Mouse (Mus musculus) erythroid progenitor cell, adult 5-6 weeks (primary cell): ENCODE data around the gene Eno4. TPM values are rescaled to one million over a fixed set of nuclear protein-coding genes. Genes with fewer than 3 reads are reported as not detected.
"Not testable (repeated sequence)": the region's sequence is repeated elsewhere in the genome, so short reads cannot be mapped to it uniquely, and the experiment has no call there.

ENCODE experiments used
- ATAC-seq: replicated peaks from 2 replicates; pipeline ENCODE4 v1.8.0; 2016; ENCODE audit warnings: moderate number of reproducible peaks, mild to moderate bottlenecking, moderate TSS enrichment, inconsistent platforms; ENCODE audit not compliant: poor library complexity, low FRiP score, severe bottlenecking
- total RNA-seq, 2 experiments: library from RNA; stranded (forward) in 1 of 2; stranded (reverse) in 1 of 2; fragments of 150-400 nt in 1 of 2; fragments of 186-747, 209-891 nt in 1 of 2; gene quantifications; 2 replicates each; pipeline versions ENCODE4 v1.2.3 to v1.2.4; 2015 to 2017; ENCODE audit warnings: low replicate concordance in 2 of 2

Eno4 gene
- not detected in 2 replicates for total RNA-seq (2015; ENCODE audit: low replicate concordance)
- total RNA-seq (2017; ENCODE audit: low replicate concordance) = not detected in 2 replicates

DNA sequence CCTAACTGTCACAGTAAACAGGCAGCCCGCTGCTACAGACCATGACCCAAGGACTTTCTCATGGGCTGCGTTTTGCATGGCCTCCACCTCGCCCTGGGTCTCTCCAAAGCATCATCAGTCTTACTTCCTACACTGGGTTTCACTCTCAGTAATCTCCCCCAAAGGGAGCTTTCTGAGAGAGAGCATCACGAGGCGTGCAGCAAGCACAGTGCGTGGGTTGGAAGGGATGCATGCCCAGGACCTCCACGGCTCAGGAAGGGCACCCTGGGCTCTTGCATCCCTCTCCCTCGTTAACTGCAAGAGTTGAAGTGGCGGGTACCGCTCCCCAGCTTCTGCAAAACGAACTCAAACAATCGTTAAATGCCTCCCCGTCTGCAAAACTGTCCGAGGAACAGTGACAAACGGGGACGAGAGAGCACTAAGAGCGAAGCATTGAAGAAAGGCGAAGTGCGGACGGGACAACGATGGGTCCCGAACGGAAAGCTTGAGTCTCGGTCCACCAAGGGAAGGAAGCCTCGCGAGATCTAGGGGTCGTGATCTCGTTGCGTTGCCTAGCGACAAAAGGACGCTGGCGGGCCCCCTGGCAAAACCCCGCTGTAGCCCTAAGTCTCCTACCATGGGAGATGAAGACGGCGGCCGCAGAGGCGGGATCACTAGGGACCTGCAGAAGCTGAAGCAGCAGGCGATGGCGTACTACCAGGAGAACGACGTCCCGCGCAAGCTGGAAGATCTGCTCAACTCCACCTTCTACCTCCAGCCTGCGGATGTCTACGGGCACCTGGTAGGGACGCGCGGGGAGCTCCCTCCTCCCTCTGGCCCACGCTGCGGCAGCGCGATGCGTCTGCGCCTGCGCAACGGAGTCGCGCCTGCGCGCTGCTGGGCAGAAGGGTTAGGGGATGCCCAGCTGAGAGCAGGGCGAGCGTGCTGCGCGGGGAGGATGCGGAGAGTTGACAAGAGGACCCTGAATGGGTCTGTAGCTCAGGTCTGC lies at the start of gene Eno4, which contains the start of gene Hspa12a:
Gene Eno4 (plus strand): TSS at position 585 of the 988 bp plus-strand sequence.
Gene Hspa12a (minus strand): TSS at position 814 of the 988 bp plus-strand sequence.
- ATAC-seq = no peak

DNA sequence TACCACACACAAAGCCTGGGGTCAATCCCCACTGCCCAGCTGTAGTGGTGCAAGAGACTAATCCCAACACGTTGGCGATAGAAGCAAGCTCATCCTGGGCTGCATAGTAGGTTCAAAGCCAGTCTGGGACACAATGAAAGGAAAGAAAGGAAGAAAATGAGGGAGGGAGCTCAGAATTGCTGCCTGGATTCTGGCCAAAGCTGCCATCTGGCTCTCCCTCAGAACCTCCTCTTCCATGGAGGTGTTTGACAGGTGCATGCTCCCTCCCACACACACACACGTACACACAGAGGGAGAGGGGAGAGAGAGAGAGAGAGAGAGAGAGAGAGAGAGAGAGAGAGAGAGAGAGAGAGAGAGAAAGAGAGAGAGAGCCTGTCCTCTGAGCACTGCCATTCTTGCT lies 47.0 kb upstream of the Eno4 start:
- ATAC-seq = no peak

DNA sequence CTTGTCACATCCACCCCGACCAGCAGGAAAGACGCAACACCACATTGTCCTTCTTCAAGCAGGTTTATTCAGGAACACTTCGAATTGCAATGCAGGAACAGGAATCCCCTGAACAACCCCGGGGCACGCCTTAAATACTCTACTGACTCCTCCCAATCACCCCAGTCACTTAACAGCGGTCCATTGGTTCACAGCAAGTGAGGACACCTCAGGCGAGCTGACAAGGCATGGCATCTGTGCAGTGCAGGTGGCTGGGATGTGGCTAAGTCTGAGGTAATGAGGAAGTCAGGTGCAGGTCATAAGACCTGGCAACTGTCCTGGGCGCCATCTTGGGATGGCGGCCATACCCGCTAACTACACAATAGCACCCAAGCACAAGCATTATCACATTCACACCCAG lies 42.8 kb upstream of the Eno4 start:
- ATAC-seq = not testable (repeated sequence)

DNA sequence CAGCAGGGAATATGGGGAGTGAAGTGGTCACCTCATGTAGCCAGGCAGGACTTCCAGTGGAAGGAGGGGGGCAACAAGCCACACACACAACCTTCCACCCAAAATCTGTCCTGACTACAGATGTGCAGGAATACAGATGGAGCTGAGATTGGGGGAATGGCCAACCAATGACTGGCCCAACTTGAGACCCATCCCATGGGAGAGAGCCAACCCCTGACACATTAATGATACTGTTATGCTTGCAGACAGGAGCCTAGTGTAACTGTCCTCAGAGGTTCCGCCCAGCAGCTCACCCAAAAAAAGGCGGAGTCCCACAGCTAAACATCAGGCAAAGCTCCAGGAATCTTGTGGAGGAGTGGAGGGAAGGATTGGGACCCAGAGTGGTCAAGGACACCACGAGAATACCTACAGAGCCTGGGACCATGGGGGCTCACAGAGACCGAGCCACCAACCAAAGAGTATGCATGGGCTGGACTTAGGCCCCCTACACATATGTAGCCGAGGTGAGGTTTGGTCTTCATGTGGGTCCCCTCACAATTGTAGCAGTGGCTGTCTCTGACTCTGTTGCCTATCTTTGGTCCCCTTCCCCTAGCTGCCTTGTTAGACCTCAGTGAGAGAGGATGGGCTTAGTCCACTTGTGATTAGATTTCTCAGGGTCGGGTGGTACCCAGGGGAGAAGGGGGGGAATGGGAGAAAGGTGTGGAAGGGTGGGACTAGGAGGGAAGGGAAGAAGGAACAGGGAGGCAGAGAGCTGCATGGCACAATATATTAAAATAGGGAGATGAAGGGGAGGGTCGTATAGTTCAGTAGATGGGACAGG lies 39.9 kb upstream of the Eno4 start:
- ATAC-seq = no peak

DNA sequence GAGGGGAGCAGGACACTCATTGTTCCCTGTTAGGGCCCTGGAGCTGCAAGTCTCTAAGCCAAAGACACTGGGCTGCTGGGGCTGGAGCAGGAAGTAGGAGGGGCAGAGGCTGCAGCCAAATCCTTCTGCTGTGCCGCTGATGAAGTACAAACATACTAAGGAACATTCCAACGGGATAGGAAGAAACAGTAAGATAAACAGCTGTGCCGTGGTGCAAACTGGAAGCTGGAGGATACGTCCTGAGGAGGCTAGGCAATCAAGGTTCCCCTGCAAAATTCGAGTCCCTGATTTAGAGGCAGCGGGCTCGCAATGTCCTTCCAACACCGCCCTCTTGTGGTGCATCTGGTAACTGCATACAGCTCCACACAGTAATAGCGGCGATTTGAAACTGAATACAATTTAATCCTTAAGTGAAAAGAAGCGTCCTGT lies 39.3 kb upstream of the Eno4 start:
- no peak; the same call in 1 of the 2 replicates for ATAC-seq

DNA sequence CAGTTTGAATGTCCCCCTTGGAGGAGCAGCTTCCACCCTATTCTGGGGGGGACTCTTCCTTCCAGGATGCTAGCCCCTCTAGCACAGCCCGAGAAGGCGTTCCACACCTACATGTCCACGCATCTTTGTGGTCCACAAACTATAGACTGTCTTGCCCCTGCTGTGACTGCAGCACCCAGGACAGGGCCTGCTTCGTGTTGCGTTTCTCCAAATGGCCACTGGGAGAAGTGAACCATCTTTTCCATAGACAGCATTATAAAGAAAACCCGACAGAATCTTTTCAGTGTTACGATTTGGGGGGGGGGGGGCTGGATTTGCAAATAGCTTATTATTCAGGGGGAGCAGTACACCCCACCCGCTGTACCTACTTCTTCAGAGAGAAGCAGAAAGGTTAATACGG lies 36.5 kb upstream of the Eno4 start:
- ATAC-seq = no peak

DNA sequence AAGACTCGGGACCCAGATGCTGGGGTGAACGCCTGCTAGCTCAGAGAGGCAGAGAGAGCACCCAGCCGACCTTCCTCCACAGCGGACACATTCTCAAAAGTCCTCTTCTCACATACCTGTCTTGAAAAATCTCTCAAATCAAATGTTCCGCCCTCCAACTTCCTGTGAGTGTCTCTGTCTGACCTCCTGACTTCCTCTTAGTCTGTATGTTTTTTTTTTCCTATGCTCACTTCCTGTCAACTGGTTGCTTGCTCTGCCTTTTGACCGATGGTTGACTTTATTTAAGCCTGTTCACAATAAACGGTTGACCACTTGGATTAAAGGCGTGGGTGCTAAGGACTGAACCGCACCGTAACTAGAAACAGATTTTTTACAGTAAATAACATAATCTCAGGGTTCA lies 35.2 kb upstream of the Eno4 start:
- ATAC-seq = no peak

DNA sequence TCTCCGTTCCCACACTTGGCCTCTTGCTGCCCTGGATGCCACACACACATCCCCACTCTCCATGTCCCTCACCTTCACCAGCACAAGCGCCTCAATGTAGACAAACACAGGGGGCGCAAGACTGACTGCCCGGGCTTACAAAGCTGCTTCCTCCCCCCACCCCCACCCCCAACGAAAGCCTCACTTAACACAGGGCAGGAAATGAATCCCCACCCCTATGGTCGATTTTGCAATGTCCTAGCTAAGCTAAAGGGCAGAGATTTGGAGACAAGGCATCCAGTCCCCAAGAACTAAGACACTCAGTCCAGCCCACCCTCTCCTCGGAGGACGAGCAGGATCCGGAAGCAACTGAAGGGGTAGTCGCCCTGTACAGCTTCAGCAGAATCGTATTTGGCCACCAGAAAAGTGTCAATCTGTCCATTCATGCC lies 32.3 kb upstream of the Eno4 start:
- no peak for ATAC-seq

DNA sequence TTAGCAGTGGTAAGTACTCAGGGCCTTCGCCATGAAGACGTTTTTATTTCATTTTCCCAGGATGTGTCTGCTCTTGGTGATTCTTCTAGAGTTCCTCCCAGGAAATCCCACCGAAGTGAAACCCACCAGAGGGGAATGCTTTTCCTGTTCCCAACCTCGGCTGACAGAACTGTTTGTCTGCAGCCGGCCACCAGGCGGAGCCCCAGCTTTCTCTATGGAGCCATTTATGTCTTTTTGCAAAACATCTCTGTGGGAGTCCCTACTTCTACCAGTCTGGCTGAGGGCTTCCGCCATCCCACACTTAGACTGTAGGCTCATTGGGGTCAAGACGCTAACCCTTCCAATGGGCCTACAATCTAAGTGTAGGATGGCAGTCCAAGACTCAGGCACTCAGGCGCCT lies 31.8 kb upstream of the Eno4 start:
- no peak for ATAC-seq

DNA sequence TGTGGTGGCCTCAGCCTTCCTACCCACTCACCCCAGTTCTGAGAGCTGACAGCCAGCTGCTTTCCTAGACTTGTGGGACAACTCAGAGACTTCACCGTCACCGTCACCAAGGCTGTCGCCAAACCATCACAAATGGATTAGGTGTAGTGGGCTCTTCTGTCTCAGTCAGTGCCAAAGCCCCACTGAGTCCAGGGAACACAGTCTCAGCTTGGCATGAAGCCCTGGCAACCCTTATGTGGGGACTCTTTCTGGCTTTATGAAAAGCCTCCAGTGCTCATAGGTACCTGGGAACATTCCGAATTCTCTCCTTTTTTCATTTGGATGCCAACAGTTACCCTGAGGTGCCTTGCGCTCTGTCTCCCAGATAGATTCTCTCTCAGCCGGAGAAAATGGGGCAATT lies 29.9 kb upstream of the Eno4 start:
- ATAC-seq = no peak

DNA sequence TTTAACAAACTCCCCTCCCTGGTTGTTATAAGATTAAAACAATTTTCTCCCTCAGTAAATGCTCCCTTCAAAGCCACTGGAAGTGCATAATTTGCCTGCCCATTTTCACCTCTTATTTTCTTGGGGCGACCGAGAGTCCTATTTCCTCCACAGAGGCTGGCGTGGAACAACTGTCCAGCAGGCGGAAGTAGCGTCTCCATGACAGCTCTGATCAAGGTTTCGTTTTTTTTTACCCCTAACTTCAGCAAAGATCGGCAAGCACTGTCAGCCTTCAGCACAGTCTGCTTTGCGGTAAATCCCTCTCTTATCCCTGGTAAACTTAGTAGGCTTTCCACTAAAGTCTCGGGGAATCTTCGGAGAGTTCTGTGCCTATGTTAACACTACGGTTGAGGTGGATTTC lies 24.6 kb upstream of the Eno4 start:
- ATAC-seq = no peak

DNA sequence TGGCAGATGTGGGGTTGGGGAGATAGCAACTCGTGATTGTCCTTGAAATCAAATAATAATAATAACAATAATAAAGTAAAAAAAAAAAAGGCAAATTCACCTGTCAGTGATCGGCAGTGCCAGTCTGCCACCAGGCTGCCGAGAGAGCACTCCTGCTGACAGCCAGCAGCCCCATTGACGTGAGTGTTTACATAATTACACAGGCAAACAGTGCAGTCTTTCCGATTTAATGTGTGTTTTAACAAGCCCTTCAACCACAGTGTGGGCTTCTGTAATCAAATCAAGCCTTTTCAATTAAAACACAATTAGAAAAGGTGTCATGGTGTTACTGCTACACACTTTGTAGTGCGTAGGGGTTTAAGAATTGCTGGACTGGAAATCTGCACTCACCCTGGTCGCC lies 24.1 kb upstream of the Eno4 start:
- no peak for ATAC-seq

DNA sequence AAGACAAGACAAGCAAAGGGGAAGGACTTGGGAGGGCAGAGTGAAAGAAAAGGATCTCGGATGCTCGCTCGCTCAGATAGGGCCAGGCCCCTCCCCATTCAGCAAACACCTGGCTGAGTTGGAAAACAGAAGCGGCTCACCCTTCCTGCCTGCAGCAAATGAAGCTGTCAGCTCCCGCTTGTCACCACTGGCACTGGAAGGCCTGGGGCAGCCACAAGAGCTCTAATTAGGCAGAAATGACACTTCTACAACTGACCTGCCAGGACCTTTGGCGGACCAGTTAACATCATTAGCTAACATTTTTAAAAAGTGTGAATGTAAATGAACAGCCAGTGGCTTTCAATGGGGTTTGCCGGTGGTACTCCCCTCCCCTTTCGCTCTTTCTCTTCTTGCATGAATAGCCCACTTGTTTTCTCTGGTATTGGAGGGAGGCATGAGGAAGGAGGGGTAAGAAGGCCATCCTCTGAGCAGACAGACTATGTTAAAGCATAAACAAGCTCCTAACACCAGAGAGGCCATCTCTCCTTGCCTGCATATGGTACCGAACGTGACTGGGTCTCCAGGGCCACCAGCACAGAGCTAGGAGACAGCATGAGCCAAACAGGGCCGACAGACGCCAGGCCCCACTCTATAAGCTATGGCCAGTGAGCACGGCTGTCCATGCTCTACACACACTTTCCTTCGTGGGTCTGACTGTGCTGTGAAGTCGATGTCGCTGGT lies 12.0 kb upstream of the Eno4 start:
- ATAC-seq = no peak

DNA sequence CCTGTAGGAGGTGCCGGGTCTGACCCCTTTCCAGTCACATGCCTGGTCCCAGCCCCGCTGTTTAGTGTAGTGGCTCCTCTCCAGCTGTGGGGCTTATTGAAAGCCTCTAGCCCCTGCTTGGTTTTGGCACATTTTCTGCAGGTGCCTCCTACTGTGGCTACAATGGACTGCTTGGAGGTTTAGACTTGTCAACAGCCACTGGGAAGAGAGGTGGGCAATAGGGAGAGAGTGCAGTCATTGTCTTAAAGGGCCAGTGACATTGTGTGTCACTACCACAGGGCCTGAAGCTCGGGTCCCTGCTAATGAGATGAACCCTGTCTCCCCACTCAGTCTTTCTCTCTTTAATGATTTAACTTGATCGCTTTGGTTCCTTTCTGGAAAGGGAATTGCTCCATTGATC lies 10.2 kb upstream of the Eno4 start:
- ATAC-seq = no peak

DNA sequence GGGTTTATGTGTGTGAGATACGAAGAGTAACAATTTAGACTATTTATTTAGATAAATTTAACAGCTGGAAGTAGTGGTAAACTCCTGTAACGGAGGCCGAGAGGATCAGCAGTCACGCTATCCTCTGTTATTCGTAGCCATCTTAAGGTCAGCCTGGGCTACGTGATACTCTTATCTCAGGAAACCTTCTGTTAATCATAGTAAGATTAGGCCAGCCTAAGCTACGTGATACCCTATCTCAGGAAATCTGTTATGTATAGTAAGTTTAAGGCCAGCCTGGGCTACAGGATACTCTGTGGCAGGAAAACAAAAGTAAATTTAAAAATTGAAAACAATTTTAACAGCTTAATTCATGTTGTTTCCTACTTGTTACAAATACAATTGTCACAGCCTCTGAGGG lies 2.7 kb downstream of the Eno4 start:
- no peak for ATAC-seq

DNA sequence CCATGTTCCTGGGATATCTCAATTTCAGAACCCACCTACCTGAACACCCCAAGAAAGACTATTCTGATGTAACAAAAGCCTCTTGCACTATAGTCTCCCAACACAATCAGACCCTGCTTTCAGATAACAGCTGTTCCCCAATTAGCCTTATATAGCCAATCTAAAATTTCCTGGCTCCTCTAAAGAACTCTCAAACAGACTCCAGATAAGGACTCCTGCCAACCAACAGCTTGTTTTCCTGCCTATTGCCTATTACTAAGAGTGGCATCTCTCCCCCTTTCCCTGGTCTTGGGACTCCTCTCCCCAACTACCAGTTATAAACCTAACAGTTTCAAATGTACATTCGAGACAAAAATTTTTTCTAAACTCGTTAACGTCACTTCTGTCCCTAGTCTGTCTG lies 8.3 kb downstream of the Eno4 start:
- no peak for ATAC-seq

DNA sequence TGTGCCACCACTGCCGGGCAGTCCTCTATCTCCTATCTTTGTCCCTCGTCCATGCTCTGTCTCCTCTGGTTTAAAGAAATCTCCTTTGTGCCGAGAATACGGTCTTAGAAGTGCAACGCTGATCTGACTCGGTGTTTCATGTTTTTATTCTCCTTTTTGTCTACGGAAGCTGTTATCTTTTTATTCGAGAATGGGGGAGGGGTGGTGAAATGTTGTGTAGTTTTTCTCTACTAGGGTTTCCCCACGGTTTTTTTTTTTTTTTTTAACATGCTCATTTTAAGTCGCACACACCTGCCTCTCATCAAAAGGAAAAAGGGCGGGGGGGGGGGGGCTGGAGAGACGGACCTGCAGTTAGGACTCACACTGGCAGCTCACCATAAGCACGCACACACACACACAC lies 9.0 kb downstream of the Eno4 start:
- no peak for ATAC-seq

DNA sequence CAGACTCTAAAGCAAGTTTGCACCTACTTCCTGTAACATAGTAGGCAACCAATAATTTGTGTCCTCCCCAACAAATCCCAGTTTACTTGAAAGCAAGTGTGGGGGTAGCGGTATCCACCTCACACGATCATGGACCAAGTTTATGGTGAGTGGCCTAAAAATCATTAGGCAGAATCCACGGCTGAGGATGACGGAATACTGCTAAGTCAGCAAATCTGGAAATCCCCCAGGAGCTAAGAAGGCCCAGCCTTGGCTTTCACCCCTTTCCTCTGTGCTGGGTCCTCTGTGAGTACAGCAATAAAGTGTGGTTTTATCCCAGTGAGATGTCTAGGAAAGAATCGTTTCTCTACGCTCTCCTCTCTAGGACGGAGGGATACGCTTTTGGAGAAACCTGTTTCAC lies 11.6 kb downstream of the Eno4 start:
- ATAC-seq = no peak

DNA sequence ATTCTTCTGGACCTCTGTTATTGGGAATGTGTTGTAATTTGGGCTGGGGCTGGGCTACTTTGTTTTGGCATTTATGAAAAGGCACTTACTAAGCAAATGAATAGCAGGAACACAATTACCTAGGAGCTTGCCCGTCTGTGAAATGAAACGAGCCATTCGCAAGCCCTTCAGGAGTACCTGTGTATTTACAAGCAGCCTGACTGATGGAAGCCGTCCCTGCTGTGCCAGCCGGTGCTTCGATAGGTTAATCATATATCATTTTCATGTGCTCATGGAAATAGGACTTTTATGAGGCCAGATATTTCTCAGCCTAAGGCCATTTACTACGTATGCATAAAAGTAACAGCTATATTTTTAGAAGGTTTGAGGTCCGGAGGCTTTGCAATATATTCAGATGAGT lies 19.8 kb downstream of the Eno4 start:
- no peak for ATAC-seq
